Mouse (Mus musculus): ENCODE data around the gene Teddm2.

- no peak for TF ChIP-seq TBP (IDR thresholded peaks at IDR 0.05; ENCODE audit: low read depth, low read length)
- no peak for TF ChIP-seq POLR2AphosphoS2 (IDR thresholded peaks at IDR 0.05; ENCODE audit: low read length)
These were observed 6.3 kb downstream of the Teddm2 start for GRCm38 (mm10) chr1:153893746-153894145.

All from MEL (cell line).